ENCODE assay signal across 17 mouse cellular contexts in genomic region chr14:47065067-47065466, GRCm38 (mm10).
DNase-seq lines count a peak whose midpoint lies in the region; ATAC-seq lines count a peak whose summit lies in the region.
"Had no signal": no experiment of that assay in that cellular context is flagged by ENCODE, and none has a peak within 500 bp of the region (broad histone marks: within the 10 kb centered on the region; RNA-seq: fewer than 3 reads in every experiment).

No protein-coding gene starts in this region.

- DNase-seq in cerebellum, adult 9-10 months: no peak
- DNase-seq in left cerebral cortex, postnatal 4 days: peak; percentile 21
- DNase-seq in left cerebral cortex, postnatal 14 days (ENCODE audit: low spot score in 2 of 2): no peak
- no peak for DNase-seq in limb, embryonic 10.5 days (ENCODE audit: low spot score)
- no peak for DNase-seq in right cerebral cortex, adult 2 months (ENCODE audit: low spot score in 2 of 2)
- DNase-seq: adrenal gland, postnatal 10 days; gastrocnemius, postnatal 36 days; layer of hippocampus, adult 9-11 months; midbrain, embryonic 14.5 days had no signal

- peaks cover 5 to 8% of the 10 kb centered on the region in 2 experiments; a peak in 2 of 4 replicates for H3K4me1 ChIP-seq in heart, embryonic 14.5 days (ENCODE audit: control insufficient read depth in 2 of 2, insufficient read depth in 2 of 2, low read length in 2 of 2)
- H3K4me1 ChIP-seq in heart, embryonic 11.5 days (ENCODE audit: control insufficient read depth, insufficient read depth, low read length): no peaks in the 10 kb centered on the region
- H3K4me1 ChIP-seq in limb, embryonic 10.5 days: peaks cover 20% of the 10 kb centered on the region
- H3K4me1 ChIP-seq: embryonic facial prominence, embryonic 15.5 days; forebrain, embryonic 15.5 days; liver, embryonic 15.5 days; neural tube, embryonic 13.5 days had no signal

- no peaks in the 10 kb centered on the region for H3K9me3 ChIP-seq in heart, embryonic 14.5 days (ENCODE audit: control insufficient read depth, low read length)
- H3K9me3 ChIP-seq in heart, embryonic 11.5 days (replicated peaks; ENCODE audit: control insufficient read depth, low read length): no peaks in the 10 kb centered on the region
- H3K9me3 ChIP-seq in limb, embryonic 10.5 days (replicated peaks): no peaks in the 10 kb centered on the region
- H3K9me3 ChIP-seq: embryonic facial prominence, embryonic 15.5 days; forebrain, embryonic 15.5 days; liver, embryonic 15.5 days; neural tube, embryonic 13.5 days had no signal

- H3K27me3 ChIP-seq in heart, embryonic 14.5 days (ENCODE audit: control insufficient read depth, insufficient read depth, low read length): no peaks in the 10 kb centered on the region
- H3K27me3 ChIP-seq in heart, embryonic 11.5 days (ENCODE audit: control insufficient read depth, insufficient read depth, low read length): no peaks in the 10 kb centered on the region
- H3K27me3 ChIP-seq in limb, embryonic 10.5 days (ENCODE audit: low read depth, poor library complexity, severe bottlenecking): no peaks in the 10 kb centered on the region
- H3K27me3 ChIP-seq: embryonic facial prominence, embryonic 15.5 days; forebrain, embryonic 15.5 days; liver, embryonic 15.5 days; neural tube, embryonic 13.5 days had no signal

- H3K27ac ChIP-seq in heart, embryonic 14.5 days (replicated peaks in 1 of 2; ENCODE audit: control insufficient read depth in 1 of 2, insufficient read depth in 1 of 2, low read depth in 2 of 2, low read length in 2 of 2): 0 out of 4 replicates have a peak overlapping the region, but pooled peaks of 1 of the 2 experiments have one; percentile 19
- H3K27ac ChIP-seq in heart, embryonic 11.5 days (ENCODE audit: low read depth, low read length): no peak overlapping the region
- H3K27ac ChIP-seq in limb, embryonic 10.5 days: peak overlapping the region; percentile 59
- H3K27ac ChIP-seq: embryonic facial prominence, embryonic 15.5 days; forebrain, embryonic 15.5 days; liver, embryonic 15.5 days; neural tube, embryonic 13.5 days had no signal

- H3K36me3 ChIP-seq in heart, embryonic 14.5 days (ENCODE audit: control insufficient read depth, insufficient read depth, low read length): peaks cover 44% of the 10 kb centered on the region
- no peaks in the 10 kb centered on the region for H3K36me3 ChIP-seq in heart, embryonic 11.5 days (ENCODE audit: control insufficient read depth, insufficient read depth, low read length)
- H3K36me3 ChIP-seq in limb, embryonic 10.5 days: no peaks in the 10 kb centered on the region
- H3K36me3 ChIP-seq: forebrain, embryonic 15.5 days; liver, embryonic 15.5 days; neural tube, embryonic 13.5 days had no signal

- peak overlapping the region; percentile 34; the same call in 1 of the 2 replicates for H3K9ac ChIP-seq in heart, embryonic 14.5 days (ENCODE audit: low read length)
- no peak overlapping the region for H3K9ac ChIP-seq in heart, embryonic 11.5 days (ENCODE audit: low read depth, low read length)
- H3K9ac ChIP-seq: embryonic facial prominence, embryonic 15.5 days; forebrain, embryonic 15.5 days; liver, embryonic 15.5 days; neural tube, embryonic 13.5 days had no signal

- 0 out of 2 replicates have a peak, but pooled peaks have one; percentile 31 for ATAC-seq in cerebellum, adult (ENCODE audit: insufficient number of reproducible peaks, low FRiP score, low TSS enrichment)
- no peak for ATAC-seq in heart, embryonic 14.5 days (ENCODE audit: insufficient number of reproducible peaks, insufficient read depth, low FRiP score, low read depth)
- no peak for ATAC-seq in heart, embryonic 11.5 days (replicated peaks; ENCODE audit: insufficient number of reproducible peaks, low FRiP score, low TSS enrichment)
- ATAC-seq: forebrain, embryonic 15.5 days; inflammation-experienced regulatory T-cells, adult 6 months had no signal

- 54% methylated on average over 5 of the region's 5 CpGs for WGBS in heart, embryonic 14.5 days
- WGBS in heart, embryonic 11.5 days (ENCODE audit: insufficient replicate concordance): 55% methylated on average over 5 of the region's 5 CpGs
- WGBS in limb, embryonic 10.5 days: 49% methylated on average over 5 of the region's 5 CpGs

- intact Hi-C loops in left cerebral cortex, postnatal 4 days (cut with DNase I): no loop called here
- intact Hi-C loops in left cerebral cortex, postnatal 14 days (cut with DNase I): no loop called here

- H3K4me2 ChIP-seq in heart, embryonic 14.5 days (ENCODE audit: low read length): no peak overlapping the region
- H3K4me2 ChIP-seq in heart, embryonic 11.5 days: no peak overlapping the region
- H3K4me2 ChIP-seq: embryonic facial prominence, embryonic 15.5 days; forebrain, embryonic 15.5 days; liver, embryonic 15.5 days; neural tube, embryonic 13.5 days had no signal

- no peak overlapping the region for H3K4me3 ChIP-seq in heart, embryonic 14.5 days (ENCODE audit: control insufficient read depth in 1 of 2, insufficient read depth in 1 of 2, low read depth in 1 of 2, low read length in 2 of 2)
- no peak overlapping the region for H3K4me3 ChIP-seq in heart, embryonic 11.5 days (ENCODE audit: low read depth, low read length)
- no peak overlapping the region for H3K4me3 ChIP-seq in limb, embryonic 10.5 days
- H3K4me3 ChIP-seq: embryonic facial prominence, embryonic 15.5 days; forebrain, embryonic 15.5 days; liver, embryonic 15.5 days; neural tube, embryonic 13.5 days had no signal
